Mouse (Mus musculus) ES-E14 (cell line): ENCODE measurements around the gene Vmn1r183.

Source experiments
- CHD2 ChIP-seq: IDR thresholded peaks from 2 replicates; pipeline ENCODE4 v1.6.1; 2014; ENCODE audit warnings: mild to moderate bottlenecking, low read depth, low read length, inconsistent platforms
- HCFC1 ChIP-seq: IDR thresholded peaks from 2 replicates; pipeline ENCODE4 v1.6.1; 2012; ENCODE audit warnings: low read length, inconsistent platforms, borderline replicate concordance; ENCODE audit not compliant: insufficient read depth
- MAFK ChIP-seq: IDR thresholded peaks from 2 replicates; pipeline ENCODE4 v1.6.1; 2014; ENCODE audit warnings: mild to moderate bottlenecking, low read depth, low read length, inconsistent platforms; ENCODE audit not compliant: insufficient read depth
- ZC3H11A ChIP-seq: IDR thresholded peaks from 2 replicates; pipeline ENCODE4 v1.6.1; 2012; ENCODE audit warnings: low read depth, mild to moderate bottlenecking, inconsistent platforms, low read length, borderline replicate concordance
- ZNF384 ChIP-seq: IDR thresholded peaks from 2 replicates; pipeline ENCODE4 v1.6.1; 2012; ENCODE audit warnings: low read depth, low read length, inconsistent platforms

GRCm38 (mm10) chr7:24087485-24088125 lies 34.6 kb downstream of the Vmn1r183 start:
- TF ChIP-seq CHD2: peak; percentile 95
- no peak for TF ChIP-seq ZNF384
- TF ChIP-seq HCFC1: no peak
- TF ChIP-seq MAFK: no peak
- no peak for TF ChIP-seq ZC3H11A
